Mouse (Mus musculus) CH12.LX (cell line): ENCODE results near the gene Cmtm6. TPM values are rescaled to one million over a fixed set of nuclear protein-coding genes. Genes with fewer than 3 reads are reported as not detected.

Experiments used
- DNase-seq: peaks from one replicate; pipeline ENCODE4 v3.0.0-alpha.2; 2013; ENCODE audit errors: extremely low read depth
- H3K27ac ChIP-seq: 2 replicates; pipeline ENCODE4 v1.5.1; 2012; ENCODE audit warnings: low read depth, mild to moderate bottlenecking, control low read depth, moderate library complexity; ENCODE audit not compliant: insufficient read depth
- H3K27me3 ChIP-seq: replicated peaks from 2 replicates; pipeline ENCODE3; 2012; ENCODE audit warnings: inconsistent platforms
- H3K36me3 ChIP-seq, 2 experiments: replicated peaks in 1 of 2; 2 replicates each; pipeline versions ENCODE3 to v1.6.1; 2012; ENCODE audit warnings: inconsistent platforms in 1 of 2, low read length in 1 of 2, mild to moderate bottlenecking in 1 of 2, mixed read lengths in 1 of 2, moderate library complexity in 1 of 2; ENCODE audit not compliant: control insufficient read depth in 1 of 2, insufficient read depth in 1 of 2
- H3K4me1 ChIP-seq, 2 experiments: 2 replicates each; pipeline ENCODE4 v1.6.1; 2012; ENCODE audit warnings: inconsistent platforms in 1 of 2, moderate library complexity in 1 of 2; ENCODE audit not compliant: insufficient read depth in 2 of 2, control insufficient read depth in 1 of 2
- H3K4me2 ChIP-seq: 2 replicates; pipeline ENCODE4 v1.6.1; 2012; ENCODE audit warnings: low read depth, mild to moderate bottlenecking, control low read depth; ENCODE audit not compliant: poor library complexity, insufficient read depth, severe bottlenecking
- H3K4me3 ChIP-seq, 3 experiments: fragments of 150-350 bp in 1 of 3; sonication (generic) in 1 of 3; replicated peaks in 1 of 3; 2 replicates each; pipeline versions ENCODE3 to v1.5.1; 2011 to 2012; ENCODE audit warnings: low read depth in 2 of 3, low read length in 2 of 3, mild to moderate bottlenecking in 2 of 3, moderate library complexity in 2 of 3, control low read depth in 1 of 3, improper control_type of control experiment in 1 of 3, inconsistent platforms in 1 of 3, mixed read lengths in 1 of 3; ENCODE audit not compliant: poor library complexity in 1 of 3
- H3K79me2 ChIP-seq: replicated peaks from 2 replicates; pipeline ENCODE4 v1.6.1; 2012; ENCODE audit warnings: mild to moderate bottlenecking, moderate library complexity; ENCODE audit not compliant: control insufficient read depth, poor library complexity, insufficient read depth, severe bottlenecking; ENCODE audit errors: extremely low read depth
- H3K9ac ChIP-seq: 2 replicates; pipeline ENCODE4 v1.6.1; 2012; ENCODE audit warnings: low read depth, mild to moderate bottlenecking, control low read depth, moderate library complexity; ENCODE audit not compliant: insufficient read depth
- H3K9me3 ChIP-seq: replicated peaks from 2 replicates; pipeline ENCODE3; 2012; ENCODE audit warnings: low read length, inconsistent platforms, mixed read lengths
- CTCF ChIP-seq, 2 experiments: IDR thresholded peaks in 1 of 2; conservative IDR thresholded peaks in 1 of 2; 2 replicates each; pipeline ENCODE4 v1.5.1; 2011 to 2012; ENCODE audit warnings: low read depth in 2 of 2, low read length in 2 of 2, improper control_type of control experiment in 1 of 2, inconsistent platforms in 1 of 2, mild to moderate bottlenecking in 1 of 2, moderate library complexity in 1 of 2
- E2F4 ChIP-seq: IDR thresholded peaks from 2 replicates; pipeline ENCODE4 v1.6.1; 2011; ENCODE audit warnings: low read depth, low read length, improper control_type of control experiment; ENCODE audit not compliant: insufficient replicate concordance
- GABPA ChIP-seq: IDR thresholded peaks from 2 replicates; pipeline ENCODE4 v1.6.1; 2012; ENCODE audit warnings: low read depth, low read length, improper control_type of control experiment, inconsistent platforms; ENCODE audit not compliant: insufficient replicate concordance
- HCFC1 ChIP-seq: IDR thresholded peaks from 2 replicates; pipeline ENCODE4 v1.6.1; 2012; ENCODE audit warnings: low read depth, mild to moderate bottlenecking, inconsistent platforms, low read length, improper control_type of control experiment
- IRF4 ChIP-seq: IDR thresholded peaks from 2 replicates; pipeline ENCODE4 v1.6.1; 2014; ENCODE audit warnings: low read depth, mild to moderate bottlenecking, inconsistent platforms, low read length, improper control_type of control experiment
- JUN ChIP-seq: IDR thresholded peaks from 2 replicates; pipeline ENCODE4 v1.6.1; 2011; ENCODE audit warnings: low read depth, mild to moderate bottlenecking, low read length, improper control_type of control experiment, moderate library complexity; ENCODE audit not compliant: insufficient read depth
- JUND ChIP-seq: conservative IDR thresholded peaks from 2 replicates; pipeline ENCODE4 v1.6.1; 2011; ENCODE audit warnings: low read depth, low read length, improper control_type of control experiment
- MAFK ChIP-seq: IDR thresholded peaks from 2 replicates; pipeline ENCODE4 v1.6.1; 2011; ENCODE audit warnings: low read length, improper control_type of control experiment; ENCODE audit not compliant: insufficient replicate concordance
- MEF2A ChIP-seq: IDR thresholded peaks from 2 replicates; pipeline ENCODE4 v1.6.1; 2014; ENCODE audit warnings: low read depth, mild to moderate bottlenecking, inconsistent platforms, low read length, improper control_type of control experiment, borderline replicate concordance
- MXI1 ChIP-seq: IDR thresholded peaks from 2 replicates; pipeline ENCODE4 v1.6.1; 2011; ENCODE audit warnings: mild to moderate bottlenecking, low read depth, low read length, improper control_type of control experiment
- MYC ChIP-seq: IDR thresholded peaks from 2 replicates; pipeline ENCODE4 v1.6.1; 2011; ENCODE audit warnings: low read depth, mild to moderate bottlenecking, improper control_type of control experiment, low read length
- NELFE ChIP-seq: IDR thresholded peaks from 2 replicates; pipeline ENCODE4 v1.6.1; 2011; ENCODE audit warnings: low read depth, low read length, improper control_type of control experiment
- NRF1 ChIP-seq: IDR thresholded peaks from 2 replicates; pipeline ENCODE4 v1.6.1; 2014; ENCODE audit warnings: low read depth, mild to moderate bottlenecking, inconsistent platforms, low read length, improper control_type of control experiment, moderate library complexity
- PAX5 ChIP-seq: IDR thresholded peaks from 2 replicates; pipeline ENCODE4 v1.6.1; 2012; ENCODE audit warnings: low read length, inconsistent platforms, mixed read lengths
- POLR2AphosphoS2 ChIP-seq: IDR thresholded peaks from 2 replicates; pipeline ENCODE4 v1.6.1; 2011; ENCODE audit warnings: low read depth, low read length, improper control_type of control experiment
- RAD21 ChIP-seq: IDR thresholded peaks from 2 replicates; pipeline ENCODE4 v1.6.1; 2011; ENCODE audit warnings: low read depth, mild to moderate bottlenecking, low read length, improper control_type of control experiment, moderate library complexity
- RCOR1 ChIP-seq: conservative IDR thresholded peaks from 2 replicates; pipeline ENCODE4 v1.6.1; 2012; ENCODE audit warnings: low read depth, mild to moderate bottlenecking, inconsistent platforms, low read length, improper control_type of control experiment
- SIN3A ChIP-seq: IDR thresholded peaks from 2 replicates; pipeline ENCODE4 v1.6.1; 2012; ENCODE audit warnings: low read length, improper control_type of control experiment, inconsistent platforms
- TBP ChIP-seq: conservative IDR thresholded peaks from 2 replicates; pipeline ENCODE4 v1.6.1; 2011; ENCODE audit warnings: low read depth, low read length, improper control_type of control experiment
- ZC3H11A ChIP-seq: IDR thresholded peaks from 2 replicates; pipeline ENCODE4 v1.6.1; 2012; ENCODE audit warnings: low read depth, mild to moderate bottlenecking, inconsistent platforms, low read length, improper control_type of control experiment
- ZKSCAN1 ChIP-seq: IDR thresholded peaks from 2 replicates; pipeline ENCODE4 v1.6.1; 2012; ENCODE audit warnings: low read depth, inconsistent platforms, low read length, improper control_type of control experiment, borderline replicate concordance
- ZNF384 ChIP-seq: IDR thresholded peaks from 2 replicates; pipeline ENCODE4 v1.6.1; 2012; ENCODE audit warnings: low read depth, low read length, improper control_type of control experiment, inconsistent platforms
- dilution Hi-C: fragments of 300-500 bp; cut with MboI; formaldehyde crosslinking; loops from 2 replicates; pipeline ENCODE4 v1.14.3; 2020; ENCODE audit warnings: low sequenced_read_pairs; ENCODE audit not compliant: extremely low pct_unique_long_range_greater_than_20kb, extremely low pct_ligation_motif_present
- in situ Hi-C: fragments of 300-500 bp; cut with MboI; formaldehyde crosslinking; loops from 3 replicates; pipeline ENCODE4 v1.14.3; 2019; ENCODE audit warnings: low sequenced_read_pairs, low pct_ligation_motif_present, low pct_unique_long_range_greater_than_20kb, mixed read lengths
- polyA plus RNA-seq: library from polyadenylated mRNA; unstranded; fragments of >175 nt; gene quantifications from 2 replicates; pipeline ENCODE4 v1.2.1, GENCODE M21; 2012; ENCODE audit warnings: low read depth; ENCODE audit not compliant: insufficient read length
- total RNA-seq, 2 experiments: library from RNA; depleted of rRNA; stranded (reverse); fragments of 300-350 nt in 1 of 2; fragments of >200 nt in 1 of 2; gene quantifications; 2 replicates each; pipeline ENCODE4 v1.2.3; 2012 to 2014

Cmtm6 gene
- total and polyA plus RNA-seq, 3 experiments, result 30.1 to 39.5 (median 38.0) TPM

GRCm38 (mm10) chr9:114771565-114771964, 40.6 kb downstream of the Cmtm6 start:
- peaks cover 24 to 69% of the 10 kb centered on the region in 2 experiments for H3K36me3 ChIP-seq
- DNase-seq, result no peak
- in situ Hi-C loops, result no loop called here
- H3K4me3 ChIP-seq, result no peak overlapping the region
- peaks cover 11% of the 10 kb centered on the region for H3K9me3 ChIP-seq
- no peaks in the 10 kb centered on the region for H3K27me3 ChIP-seq
- H3K79me2 ChIP-seq, result 0 out of 2 replicates have a peak, but pooled peaks cover 2% of the 10 kb centered on the region
- no peak overlapping the region for H3K9ac ChIP-seq
- no peak overlapping the region for H3K27ac ChIP-seq
- TF ChIP-seq ZC3H11A (no peak), CTCF (conservative IDR thresholded peaks at IDR 0.05 in 1 of 2, IDR thresholded peaks at IDR 0.05 in 1 of 2; ENCODE audit: low read depth in 2 of 2, low read length in 2 of 2) (no peak), SIN3A (no peak), NELFE (no peak), GABPA (no peak), TBP (no peak), ZKSCAN1 (no peak), PAX5 (no peak), ZNF384 (no peak), RAD21 (no peak), MXI1 (no peak)
- TF ChIP-seq, all 38 proteins: peak for 0
- no peak overlapping the region for H3K4me2 ChIP-seq
- dilution Hi-C loops, result no loop called here
- H3K4me1 ChIP-seq, result peaks cover 15 to 55% of the 10 kb centered on the region in 2 experiments

- DNase-seq, result no peak
- no peak overlapping the region for H3K27ac ChIP-seq
- H3K9ac ChIP-seq, result no peak overlapping the region
- in situ Hi-C loops, result no loop called here
- H3K4me3 ChIP-seq, result no peak overlapping the region
- H3K4me1 ChIP-seq, result peaks cover 21 to 69% of the 10 kb centered on the region in 2 experiments
- H3K4me2 ChIP-seq, result no peak overlapping the region
- no peaks in the 10 kb centered on the region for H3K27me3 ChIP-seq
- dilution Hi-C loops, result no loop called here
- TF ChIP-seq CTCF (conservative IDR thresholded peaks at IDR 0.05 in 1 of 2, IDR thresholded peaks at IDR 0.05 in 1 of 2; ENCODE audit: low read depth in 2 of 2, low read length in 2 of 2) (no peak), RCOR1 (no peak), MYC (no peak), NRF1 (no peak), E2F4 (no peak), NELFE (no peak), JUN (no peak), MEF2A (no peak), JUND (no peak), POLR2AphosphoS2 (no peak), HCFC1 (no peak), IRF4 (no peak), MAFK (no peak)
- H3K36me3 ChIP-seq, result peaks cover 21 to 62% of the 10 kb centered on the region in 2 experiments
- H3K79me2 ChIP-seq, result peaks cover 12% of the 10 kb centered on the region
- H3K9me3 ChIP-seq, result peaks cover 9% of the 10 kb centered on the region
Observed at GRCm38 (mm10) chr9:114774629-114775028, 43.7 kb downstream of the Cmtm6 start.
